27 mouse cellular contexts compared by ENCODE assay signal in genomic region chr14:23997912-23998311, GRCm38 (mm10). TPM values are rescaled to one million over a fixed set of nuclear protein-coding genes. Genes with fewer than 3 reads are reported as not detected.
DNase-seq lines count a peak whose midpoint lies in the region; ATAC-seq and TF ChIP-seq lines count a peak whose summit lies in the region.
"Had no signal": no experiment of that assay in that cellular context is flagged by ENCODE, and none has a peak within 500 bp of the region (broad histone marks: within the 10 kb centered on the region; RNA-seq: fewer than 3 reads in every experiment).

No protein-coding gene starts in this region.

- H3K4me3 ChIP-seq in lung, embryonic 14.5 days (ENCODE audit: low read depth, low read length), result no peak overlapping the region
- H3K4me3 ChIP-seq in hindbrain, embryonic 11.5 days (ENCODE audit: low read depth, low read length), result no peak overlapping the region
- H3K4me3 ChIP-seq: embryonic facial prominence, embryonic 12.5 days; embryonic facial prominence, embryonic 15.5 days; gastrocnemius, adult 2 months; heart, embryonic 10.5 days; heart, embryonic 13.5 days; hindbrain, embryonic 12.5 days; hindbrain, embryonic 15.5 days had no signal

- no peak overlapping the region for H3K4me2 ChIP-seq in lung, embryonic 14.5 days
- H3K4me2 ChIP-seq in hindbrain, embryonic 11.5 days (replicated peaks; ENCODE audit: low read depth, low read length), result no peak overlapping the region
- H3K4me2 ChIP-seq: embryonic facial prominence, embryonic 12.5 days; embryonic facial prominence, embryonic 15.5 days; heart, embryonic 13.5 days; hindbrain, embryonic 12.5 days; hindbrain, embryonic 15.5 days had no signal

- H3K4me1 ChIP-seq in lung, embryonic 14.5 days (ENCODE audit: insufficient read depth), result no peaks in the 10 kb centered on the region
- H3K4me1 ChIP-seq in hindbrain, embryonic 11.5 days (replicated peaks; ENCODE audit: control insufficient read depth, insufficient read depth, low read length), result no peaks in the 10 kb centered on the region
- H3K4me1 ChIP-seq: embryonic facial prominence, embryonic 12.5 days; heart, embryonic 10.5 days; heart, embryonic 13.5 days had no signal

- peaks cover 18% of the 10 kb centered on the region for H3K27me3 ChIP-seq in lung, embryonic 14.5 days (ENCODE audit: insufficient read depth, low read length)
- peaks cover 7% of the 10 kb centered on the region for H3K27me3 ChIP-seq in hindbrain, embryonic 11.5 days (ENCODE audit: control insufficient read depth, insufficient read depth, low read length)
- H3K27me3 ChIP-seq: hindbrain, embryonic 15.5 days had no signal

- H3K27ac ChIP-seq in lung, embryonic 14.5 days (ENCODE audit: low read depth), result no peak overlapping the region
- H3K27ac ChIP-seq in hindbrain, embryonic 11.5 days (ENCODE audit: low read depth, low read length), result no peak overlapping the region
- H3K27ac ChIP-seq: embryonic facial prominence, embryonic 12.5 days; embryonic facial prominence, embryonic 15.5 days; gastrocnemius, adult 2 months; heart, embryonic 10.5 days; heart, embryonic 13.5 days; hindbrain, embryonic 12.5 days; hindbrain, embryonic 15.5 days had no signal

- 60% methylated on average over 6 of the region's 6 CpGs for WGBS in lung, embryonic 14.5 days
- WGBS in hindbrain, embryonic 11.5 days, result 79% methylated on average over 6 of the region's 6 CpGs

- H3K36me3 ChIP-seq in lung, embryonic 14.5 days (ENCODE audit: insufficient read depth), result no peaks in the 10 kb centered on the region
- H3K36me3 ChIP-seq in hindbrain, embryonic 11.5 days (ENCODE audit: control insufficient read depth, insufficient read depth, low read length), result no peaks in the 10 kb centered on the region
- H3K36me3 ChIP-seq: embryonic facial prominence, embryonic 12.5 days; embryonic facial prominence, embryonic 15.5 days; heart, embryonic 10.5 days; heart, embryonic 13.5 days; hindbrain, embryonic 12.5 days; hindbrain, embryonic 15.5 days had no signal

- no peak for TF ChIP-seq POLR2A in brain, embryonic 14.5 days (IDR thresholded peaks at IDR 0.05; ENCODE audit: borderline replicate concordance, extremely low read depth, insufficient read depth, insufficient read length, poor library complexity, severe bottlenecking)

- peak; percentile 6 for DNase-seq in brain, embryonic 14.5 days (ENCODE audit: low read depth)
- peak; percentile 2 for DNase-seq in lung, embryonic 14.5 days
- DNase-seq in lung, postnatal 10 days, result peak; percentile 18
- peak; percentile 66 for DNase-seq in lung, postnatal 36 days
- DNase-seq in spleen, postnatal 36 days (ENCODE audit: low spot score in 2 of 2), result no peak
- no peak for DNase-seq in heart, adult 8-10 months (ENCODE audit: low spot score)
- DNase-seq in hindbrain, embryonic 11.5 days (ENCODE audit: low spot score), result no peak
- DNase-seq: adrenal gland, adult 8-10 months; adrenal gland, postnatal 25 days; cerebellum, adult 18-20 months; cerebellum, adult 9-10 months; cerebellum, postnatal 14 days; forebrain, postnatal 0 days; gastrocnemius, adult 2 months; gastrocnemius, postnatal 14 days; heart, adult 11 months; heart, postnatal 14 days; heart, postnatal 4 days had no signal

- no peak for ATAC-seq in lung, embryonic 14.5 days (ENCODE audit: insufficient read depth)
- ATAC-seq in hindbrain, embryonic 11.5 days (ENCODE audit: low FRiP score), result no peak
- ATAC-seq: activated CD4-positive, CD25-positive, alpha-beta regulatory T cell, adult 4 months; forebrain, embryonic 14.5 days; forebrain, postnatal 0 days had no signal

- no peak for TF ChIP-seq CTCF in brain, embryonic 14.5 days (IDR thresholded peaks at IDR 0.05; ENCODE audit: borderline replicate concordance, extremely low read depth, insufficient read depth, insufficient read length)
- no peak for TF ChIP-seq CTCF in lung, embryonic 14.5 days (IDR thresholded peaks at IDR 0.05; ENCODE audit: low read depth)

- H3K9me3 ChIP-seq in lung, embryonic 14.5 days (ENCODE audit: low read depth, low read length), result no peaks in the 10 kb centered on the region
- no peaks in the 10 kb centered on the region for H3K9me3 ChIP-seq in hindbrain, embryonic 11.5 days (ENCODE audit: control insufficient read depth, low read length)
- H3K9me3 ChIP-seq: embryonic facial prominence, embryonic 12.5 days; embryonic facial prominence, embryonic 15.5 days; heart, embryonic 10.5 days; heart, embryonic 13.5 days; hindbrain, embryonic 12.5 days; hindbrain, embryonic 15.5 days had no signal

- no peak overlapping the region for H3K9ac ChIP-seq in lung, embryonic 14.5 days
- H3K9ac ChIP-seq in hindbrain, embryonic 11.5 days (ENCODE audit: low read depth, low read length), result no peak overlapping the region
- H3K9ac ChIP-seq: embryonic facial prominence, embryonic 12.5 days; embryonic facial prominence, embryonic 15.5 days; forebrain, postnatal 0 days; heart, embryonic 13.5 days; hindbrain, embryonic 12.5 days; hindbrain, embryonic 15.5 days had no signal

RNA-seq across cellular contexts. Expression of gene Kcnma1, which starts 16.4 kb away (rescaled TPM):
- polyA plus RNA-seq in brain, embryonic 14.5 days (2012; rRNA removed), result 10.6 and 18.3 TPM in 2 replicates
- polyA plus RNA-seq in lung, embryonic 14.5 days (2014; fragmentation: Nextera tagmentation; extraction: Ambion mirVana), result 1.5 and 2.2 TPM in 2 replicates
- 1 to 10 TPM in 1 of 4 experiments, under 1 TPM in 3; 0.63 to 1.4 (median 0.88) TPM for total RNA-seq in heart, adult 8-10 months (2022)
- polyA plus RNA-seq in hindbrain, embryonic 11.5 days (2014; fragmentation: Nextera tagmentation; extraction: Ambion mirVana), result 1.4 and 1.8 TPM in 2 replicates
- total RNA-seq: common myeloid progenitor, adult 5-6 weeks had no signal
- polyA plus RNA-seq: activated CD4-positive, CD25-positive, alpha-beta regulatory T cell, adult 4 months had no signal

Comparison
In these comparisons a context has a peak if more than half of its experiments do, and no peak if none do; other contexts are left out.
1. DNase-seq: peak in brain, embryonic 14.5 days (single experiment), lung, embryonic 14.5 days (single experiment), lung, postnatal 10 days (single experiment) and lung, postnatal 36 days (single experiment); none in spleen, postnatal 36 days (0 of 2), heart, adult 8-10 months (single experiment) and hindbrain, embryonic 11.5 days (single experiment).